21 mouse cellular contexts compared by ENCODE assay signal in the genomic region with DNA sequence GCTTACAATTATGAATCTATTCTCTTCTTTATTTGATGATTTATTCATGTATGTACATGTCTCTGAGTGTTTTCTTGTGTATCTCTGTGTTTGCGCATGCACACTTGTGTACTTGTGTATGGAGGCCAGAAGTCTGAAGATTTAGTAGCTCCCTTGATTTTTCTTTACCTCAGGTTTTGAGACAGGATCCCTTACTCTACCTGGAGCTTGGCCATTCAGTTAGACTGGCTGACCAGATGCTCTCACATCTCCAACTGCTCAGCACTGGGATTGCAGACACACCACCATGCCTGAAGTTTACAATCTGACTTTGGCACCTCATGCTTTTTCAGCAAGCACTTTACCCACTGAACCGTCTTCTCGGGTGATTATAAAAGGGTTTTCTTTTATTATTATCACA.
DNase-seq lines count a peak whose midpoint lies in the region; ATAC-seq and TF ChIP-seq lines count a peak whose summit lies in the region.
"Had no signal": no experiment of that assay in that cellular context is flagged by ENCODE, and none has a peak within 500 bp of the region (broad histone marks: within the 10 kb centered on the region; RNA-seq: fewer than 3 reads in every experiment).

No protein-coding gene starts in this region.

- WGBS in liver, postnatal 0 days (ENCODE audit: insufficient replicate concordance), result 79% methylated on average over 3 of the region's 3 CpGs
- 87% methylated on average over 3 of the region's 3 CpGs for WGBS in liver, embryonic 11.5 days
- WGBS in midbrain, embryonic 12.5 days, result 72% methylated on average over 3 of the region's 3 CpGs
- 59% methylated on average over 3 of the region's 3 CpGs for WGBS in midbrain, postnatal 0 days
- WGBS in midbrain, embryonic 14.5 days, result 53% methylated on average over 3 of the region's 3 CpGs
- 62% methylated on average over 3 of the region's 3 CpGs for WGBS in midbrain, embryonic 15.5 days

- H3K4me2 ChIP-seq in liver, postnatal 0 days (ENCODE audit: low read depth, low read length), result peak overlapping the region; percentile 13; the same call in 1 of the 2 replicates
- H3K4me2 ChIP-seq in liver, embryonic 11.5 days, result no peak overlapping the region
- H3K4me2 ChIP-seq in midbrain, embryonic 12.5 days (replicated peaks), result no peak overlapping the region
- H3K4me2 ChIP-seq in midbrain, postnatal 0 days (ENCODE audit: low read depth, low read length, poor library complexity, severe bottlenecking), result no peak overlapping the region
- H3K4me2 ChIP-seq in midbrain, embryonic 14.5 days (ENCODE audit: low read length), result no peak overlapping the region
- H3K4me2 ChIP-seq in midbrain, embryonic 15.5 days, result no peak overlapping the region
- H3K4me2 ChIP-seq: embryonic facial prominence, embryonic 13.5 days; embryonic facial prominence, embryonic 15.5 days; forebrain, embryonic 12.5 days had no signal

- no peaks in the 10 kb centered on the region for H3K36me3 ChIP-seq in liver, postnatal 0 days (replicated peaks; ENCODE audit: insufficient read depth, low read length)
- no peaks in the 10 kb centered on the region for H3K36me3 ChIP-seq in liver, embryonic 11.5 days (ENCODE audit: control insufficient read depth, insufficient read depth, low read length)
- no peaks in the 10 kb centered on the region for H3K36me3 ChIP-seq in midbrain, embryonic 12.5 days
- H3K36me3 ChIP-seq in midbrain, postnatal 0 days (ENCODE audit: insufficient read depth, low read length), result no peaks in the 10 kb centered on the region
- H3K36me3 ChIP-seq in midbrain, embryonic 14.5 days (ENCODE audit: control insufficient read depth, insufficient read depth, low read length), result no peaks in the 10 kb centered on the region
- H3K36me3 ChIP-seq in midbrain, embryonic 15.5 days (replicated peaks), result no peaks in the 10 kb centered on the region
- H3K36me3 ChIP-seq: embryonic facial prominence, embryonic 13.5 days; embryonic facial prominence, embryonic 15.5 days; forebrain, embryonic 10.5 days; forebrain, embryonic 12.5 days had no signal

- no peak for DNase-seq in liver, postnatal 0 days
- DNase-seq in liver, embryonic 11.5 days (ENCODE audit: low spot score), result no peak
- no peak for DNase-seq in midbrain, postnatal 0 days (ENCODE audit: low spot score)
- DNase-seq in midbrain, embryonic 14.5 days, result peak; percentile 0
- no peak for DNase-seq in urinary bladder, postnatal 36 days (ENCODE audit: low spot score in 2 of 2)
- DNase-seq: adrenal gland, adult 2 months; adrenal gland, postnatal 10 days; adrenal gland, postnatal 25 days; cerebellum, adult 11 months; cerebellum, adult 18-20 months; cerebellum, adult 8-10 months; cerebellum, adult 9-11 months; cerebellum, postnatal 14 days; cerebellum, postnatal 36 days had no signal

- H3K4me3 ChIP-seq in liver, postnatal 0 days (ENCODE audit: low read depth, low read length), result no peak overlapping the region
- no peak overlapping the region for H3K4me3 ChIP-seq in liver, embryonic 11.5 days (ENCODE audit: low read depth, low read length)
- no peak overlapping the region for H3K4me3 ChIP-seq in midbrain, embryonic 12.5 days
- H3K4me3 ChIP-seq in midbrain, postnatal 0 days (ENCODE audit: low read depth, low read length), result no peak overlapping the region
- no peak overlapping the region for H3K4me3 ChIP-seq in midbrain, embryonic 14.5 days (replicated peaks; ENCODE audit: low read depth, low read length)
- no peak overlapping the region for H3K4me3 ChIP-seq in midbrain, embryonic 15.5 days
- H3K4me3 ChIP-seq: embryonic facial prominence, embryonic 13.5 days; embryonic facial prominence, embryonic 15.5 days; erythroblast, embryonic 14.5 days; forebrain, embryonic 10.5 days; forebrain, embryonic 12.5 days had no signal

- no peak overlapping the region for H3K9ac ChIP-seq in liver, postnatal 0 days (replicated peaks)
- H3K9ac ChIP-seq in liver, embryonic 11.5 days (ENCODE audit: low read depth, low read length), result no peak overlapping the region
- H3K9ac ChIP-seq in midbrain, embryonic 12.5 days (replicated peaks), result no peak overlapping the region
- H3K9ac ChIP-seq in midbrain, postnatal 0 days (replicated peaks; ENCODE audit: low read length, poor library complexity, severe bottlenecking), result no peak overlapping the region
- H3K9ac ChIP-seq in midbrain, embryonic 14.5 days (replicated peaks; ENCODE audit: low read length), result no peak overlapping the region
- H3K9ac ChIP-seq in midbrain, embryonic 15.5 days, result no peak overlapping the region
- H3K9ac ChIP-seq: embryonic facial prominence, embryonic 13.5 days; embryonic facial prominence, embryonic 15.5 days; forebrain, embryonic 12.5 days had no signal

- H3K9me3 ChIP-seq in liver, postnatal 0 days (ENCODE audit: low read length), result no peaks in the 10 kb centered on the region
- H3K9me3 ChIP-seq in liver, embryonic 11.5 days (ENCODE audit: control insufficient read depth, low read length), result no peaks in the 10 kb centered on the region
- H3K9me3 ChIP-seq in midbrain, embryonic 12.5 days, result no peaks in the 10 kb centered on the region
- H3K9me3 ChIP-seq in midbrain, postnatal 0 days (ENCODE audit: low read length), result no peaks in the 10 kb centered on the region
- no peaks in the 10 kb centered on the region for H3K9me3 ChIP-seq in midbrain, embryonic 14.5 days (ENCODE audit: control insufficient read depth, low read length)
- H3K9me3 ChIP-seq in midbrain, embryonic 15.5 days, result no peaks in the 10 kb centered on the region
- H3K9me3 ChIP-seq: embryonic facial prominence, embryonic 13.5 days; embryonic facial prominence, embryonic 15.5 days; forebrain, embryonic 10.5 days; forebrain, embryonic 12.5 days had no signal

- TF ChIP-seq CTCF in liver, postnatal 0 days (IDR thresholded peaks at IDR 0.05; ENCODE audit: low read depth), result no peak
- no peak for TF ChIP-seq CTCF in midbrain, postnatal 0 days (IDR thresholded peaks at IDR 0.05)

- ATAC-seq in liver, postnatal 0 days, result no peak
- no peak for ATAC-seq in liver, embryonic 11.5 days (replicated peaks; ENCODE audit: low FRiP score)
- ATAC-seq in midbrain, embryonic 12.5 days (ENCODE audit: low FRiP score, low read depth), result peak; percentile 54; the same call in 1 of the 2 replicates
- no peak for ATAC-seq in midbrain, postnatal 0 days (ENCODE audit: low FRiP score)
- ATAC-seq in midbrain, embryonic 14.5 days (ENCODE audit: low FRiP score, low TSS enrichment), result 0 out of 2 replicates have a peak, but pooled peaks have one; percentile 11
- peak; percentile 70; the same call in 1 of the 2 replicates for ATAC-seq in midbrain, embryonic 15.5 days (replicated peaks)

- H3K27ac ChIP-seq in liver, postnatal 0 days (ENCODE audit: low read depth), result no peak overlapping the region
- no peak overlapping the region for H3K27ac ChIP-seq in liver, embryonic 11.5 days (ENCODE audit: low read depth, low read length)
- H3K27ac ChIP-seq in midbrain, embryonic 12.5 days (replicated peaks), result no peak overlapping the region
- no peak overlapping the region for H3K27ac ChIP-seq in midbrain, postnatal 0 days (ENCODE audit: low read depth, low read length)
- H3K27ac ChIP-seq in midbrain, embryonic 14.5 days (replicated peaks; ENCODE audit: low read depth, low read length), result no peak overlapping the region
- H3K27ac ChIP-seq in midbrain, embryonic 15.5 days, result no peak overlapping the region
- H3K27ac ChIP-seq: embryonic facial prominence, embryonic 13.5 days; embryonic facial prominence, embryonic 15.5 days; forebrain, embryonic 10.5 days; forebrain, embryonic 12.5 days had no signal

- TF ChIP-seq EP300 in liver, postnatal 0 days (IDR thresholded peaks at IDR 0.05; ENCODE audit: low read depth), result no peak

- no peaks in the 10 kb centered on the region; the same call in 1 of the 2 replicates for H3K27me3 ChIP-seq in liver, postnatal 0 days (ENCODE audit: insufficient read depth, low read length)
- H3K27me3 ChIP-seq in liver, embryonic 11.5 days (replicated peaks; ENCODE audit: control insufficient read depth, insufficient read depth, low read length), result no peaks in the 10 kb centered on the region
- no peaks in the 10 kb centered on the region for H3K27me3 ChIP-seq in midbrain, embryonic 12.5 days
- no peaks in the 10 kb centered on the region for H3K27me3 ChIP-seq in midbrain, postnatal 0 days (ENCODE audit: insufficient read depth, low read length)
- H3K27me3 ChIP-seq in midbrain, embryonic 14.5 days (ENCODE audit: control insufficient read depth, insufficient read depth, low read length), result no peaks in the 10 kb centered on the region
- no peaks in the 10 kb centered on the region for H3K27me3 ChIP-seq in midbrain, embryonic 15.5 days (replicated peaks)
- H3K27me3 ChIP-seq: embryonic facial prominence, embryonic 13.5 days; embryonic facial prominence, embryonic 15.5 days; forebrain, embryonic 12.5 days had no signal

- no peaks in the 10 kb centered on the region for H3K4me1 ChIP-seq in liver, postnatal 0 days (ENCODE audit: insufficient read depth)
- no peaks in the 10 kb centered on the region for H3K4me1 ChIP-seq in liver, embryonic 11.5 days (replicated peaks; ENCODE audit: control insufficient read depth, insufficient read depth, low read length)
- H3K4me1 ChIP-seq in midbrain, embryonic 12.5 days, result no peaks in the 10 kb centered on the region
- no peaks in the 10 kb centered on the region for H3K4me1 ChIP-seq in midbrain, postnatal 0 days (ENCODE audit: insufficient read depth, low read length)
- no peaks in the 10 kb centered on the region for H3K4me1 ChIP-seq in midbrain, embryonic 14.5 days (ENCODE audit: control insufficient read depth, insufficient read depth, low read length)
- no peaks in the 10 kb centered on the region for H3K4me1 ChIP-seq in midbrain, embryonic 15.5 days
- H3K4me1 ChIP-seq: embryonic facial prominence, embryonic 13.5 days; embryonic facial prominence, embryonic 15.5 days; forebrain, embryonic 10.5 days had no signal

Comparison
In these comparisons a context has a peak if more than half of its experiments do, and no peak if none do; other contexts are left out.
1. ATAC-seq: peak in midbrain, embryonic 12.5 days (single experiment), midbrain, embryonic 14.5 days (single experiment) and midbrain, embryonic 15.5 days (single experiment); none in liver, postnatal 0 days (single experiment), liver, embryonic 11.5 days (single experiment) and midbrain, postnatal 0 days (single experiment).